Mouse (Mus musculus) heart, postnatal 36 days (tissue): ENCODE measurements around the gene Nyap1. TPM values are rescaled to one million over a fixed set of nuclear protein-coding genes. Genes with fewer than 3 reads are reported as not detected.
"Not testable (repeated sequence)": the region's sequence is repeated elsewhere in the genome, so short reads cannot be mapped to it uniquely, and the experiment has no call there.

Experiments
- DNase-seq, 2 experiments: peaks; one replicate each; pipeline ENCODE4 v3.0.0; 2021 to 2022
- intact Hi-C: fragments of 180-260 bp; cut with DNase I; formaldehyde crosslinking; loops from one replicate; pipeline ENCODE4 v1.15.1; 2025
- total RNA-seq, 2 experiments: library from RNA; stranded (reverse); gene quantifications; 2 replicates each; pipeline ENCODE4 v1.2.3; 2021

Nyap1 gene
- total RNA-seq, 2 experiments from 2014 or later: 0.81 to 1.1 TPM

- no peak for DNase-seq
- intact Hi-C loops: no loop called here
Measured at GRCm38 (mm10) chr5:137772755-137773154, 31.3 kb upstream of the Nyap1 start.

- no peak for DNase-seq
- intact Hi-C loops: no loop called here
Measured at GRCm38 (mm10) chr5:137770709-137771108, 29.3 kb upstream of the Nyap1 start.

- intact Hi-C loops: no loop called here
- DNase-seq: no peak
Measured at GRCm38 (mm10) chr5:137768475-137768874, 27.1 kb upstream of the Nyap1 start.

- DNase-seq: no peak
- intact Hi-C loops: no loop called here
Measured at GRCm38 (mm10) chr5:137766270-137766669, 24.9 kb upstream of the Nyap1 start.

- intact Hi-C loops: loop anchor here (5.0 kb wide), 1 partner anchor 282 kb away; no protein-coding TSS in a partner anchor
- DNase-seq: no peak
Measured at GRCm38 (mm10) chr5:137764609-137765340, 23.4 kb upstream of the Nyap1 start.

GRCm38 (mm10) chr5:137759971-137760412, 18.6 kb upstream of the Nyap1 start:
- intact Hi-C loops: loop anchor here (1.0 to 5.0 kb wide), 3 partner anchors 103 to 278 kb away; no protein-coding TSS in a partner anchor
- DNase-seq: peak; percentile 84 to 87

GRCm38 (mm10) chr5:137758921-137759534, 17.6 kb upstream of the Nyap1 start:
- intact Hi-C loops: loop anchor here (5.0 kb wide), 1 partner anchor 172 kb away; no protein-coding TSS in a partner anchor
- DNase-seq: no peak

GRCm38 (mm10) chr5:137757887-137758286, 16.5 kb upstream of the Nyap1 start:
- intact Hi-C loops: loop anchor here (1.0 to 5.0 kb wide), 3 partner anchors 17 to 171 kb away; partner anchors contain the start of gene Nyap1
- DNase-seq: peak; percentile 44 to 47

GRCm38 (mm10) chr5:137756882-137757661, 15.7 kb upstream of the Nyap1 start:
- intact Hi-C loops: loop anchor here (1.0 to 5.0 kb wide), 3 partner anchors 16 to 170 kb away; partner anchors contain the start of gene Nyap1
- DNase-seq: peak; percentile 87 to 91

GRCm38 (mm10) chr5:137756106-137756505, 14.7 kb upstream of the Nyap1 start:
- no peak for DNase-seq
- intact Hi-C loops: loop anchor here (2.0 to 5.0 kb wide), 2 partner anchors 15 to 169 kb away; partner anchors contain the start of gene Nyap1

- DNase-seq: no peak
- intact Hi-C loops: loop anchor here (5.0 kb wide), 1 partner anchor 168 kb away; no protein-coding TSS in a partner anchor
Measured at GRCm38 (mm10) chr5:137755425-137755824, 14.0 kb upstream of the Nyap1 start.

GRCm38 (mm10) chr5:137753111-137753832, 11.9 kb upstream of the Nyap1 start:
- intact Hi-C loops: no loop called here

GRCm38 (mm10) chr5:137751988-137752387, 10.6 kb upstream of the Nyap1 start:
- intact Hi-C loops: no loop called here
- no peak for DNase-seq

More at GRCm38 (mm10) chr5:137753111-137753832, 11.9 kb upstream of the Nyap1 start:
- peak; percentile 32 to 40 for DNase-seq

GRCm38 (mm10) chr5:137751221-137751887, 9.9 kb upstream of the Nyap1 start:
- intact Hi-C loops: no loop called here
- DNase-seq: peak in 1 of 2 experiments; percentile 28

GRCm38 (mm10) chr5:137750212-137750611, 8.8 kb upstream of the Nyap1 start:
- intact Hi-C loops, DNase-seq: not testable (repeated sequence)

- intact Hi-C loops: no loop called here
- peak in 1 of 2 experiments; percentile 34 for DNase-seq
Measured at GRCm38 (mm10) chr5:137749196-137749836, 7.9 kb upstream of the Nyap1 start.

- DNase-seq: peak in 1 of 2 experiments; percentile 56
- intact Hi-C loops: no loop called here
Measured at GRCm38 (mm10) chr5:137748130-137748770, 6.8 kb upstream of the Nyap1 start.

- intact Hi-C loops: loop anchor here (2.0 kb wide), 1 partner anchor 215 kb away; the partner anchor contains the start of genes Epo and Gnb2
- DNase-seq: peak; percentile 61 to 69
Measured at GRCm38 (mm10) chr5:137747326-137747961, 6.0 kb upstream of the Nyap1 start.
